Mouse (Mus musculus) testis, postnatal 10 days (tissue): Measurements from ENCODE around the gene Tmem51.
A peak's percentile ranks its signal among the peaks of the same experiment; 100 is the strongest.

Source experiments
- DNase-seq: peaks from one replicate; pipeline ENCODE4 v3.0.0; 2021; ENCODE audit warnings: low spot score

Tmem51 gene

GRCm38 (mm10) chr4:142084131-142084899 is at the start of gene Tmem51:
Gene Tmem51, minus strand, starts transcription at chr4:142084304.
- DNase-seq = peak; percentile 64

DNA sequence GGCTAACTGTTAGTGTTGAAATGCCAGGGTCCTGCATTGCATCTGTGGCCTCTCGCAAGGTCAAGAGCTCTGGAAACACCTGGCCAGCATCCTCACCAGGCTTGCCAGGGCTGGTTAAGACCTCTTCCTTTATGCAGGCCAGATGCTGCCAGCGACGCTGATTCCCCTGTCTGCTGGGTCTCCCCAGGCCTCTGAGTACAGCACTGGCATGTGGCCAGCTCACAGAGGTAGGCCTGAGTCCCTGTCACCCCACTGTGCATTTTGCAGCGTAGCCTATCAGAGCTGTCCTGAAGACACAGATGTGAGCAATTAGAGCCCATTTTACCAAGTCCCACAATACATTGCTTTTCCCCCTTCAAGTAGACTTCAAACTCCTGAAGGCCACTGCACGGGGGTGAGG is 46.1 kb upstream of the Tmem51 start:
- no peak for DNase-seq

- no peak for DNase-seq
These were observed 43.2 kb upstream of the Tmem51 start for GRCm38 (mm10) chr4:142127275-142127788.

DNA sequence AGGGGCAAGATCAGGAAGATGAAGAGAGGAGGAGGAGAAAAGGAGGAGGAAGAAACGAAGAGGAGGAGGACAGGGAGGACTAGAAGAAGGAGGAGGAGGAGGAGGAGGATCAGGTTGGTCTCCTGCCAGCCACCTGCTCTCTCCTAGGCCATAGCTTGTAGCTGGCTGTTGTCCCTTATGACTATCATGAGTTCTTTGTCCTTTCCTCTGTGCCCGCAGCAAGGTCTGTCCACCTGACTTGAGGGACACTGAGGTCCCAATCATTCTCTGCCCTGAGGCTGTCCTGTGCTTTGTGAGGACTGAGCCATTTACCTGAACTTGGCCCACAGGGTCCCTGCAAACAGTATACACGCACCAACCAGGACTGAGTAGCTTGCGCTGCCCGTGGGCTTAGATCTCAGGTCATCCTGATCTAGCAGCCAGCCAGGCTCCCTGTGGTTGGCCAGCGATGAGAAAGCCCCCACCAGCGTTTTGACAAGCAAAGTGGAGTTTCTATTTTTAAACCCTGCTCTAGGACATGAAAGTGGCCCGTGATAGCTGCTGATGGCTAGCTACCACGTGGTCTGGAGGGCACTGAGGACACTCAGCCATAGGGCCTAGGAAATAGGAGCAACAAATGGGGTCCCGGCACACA is 42.7 kb upstream of the Tmem51 start:
- no peak for DNase-seq

GRCm38 (mm10) chr4:142121164-142121563 is 37.1 kb upstream of the Tmem51 start:
- no peak for DNase-seq

DNA sequence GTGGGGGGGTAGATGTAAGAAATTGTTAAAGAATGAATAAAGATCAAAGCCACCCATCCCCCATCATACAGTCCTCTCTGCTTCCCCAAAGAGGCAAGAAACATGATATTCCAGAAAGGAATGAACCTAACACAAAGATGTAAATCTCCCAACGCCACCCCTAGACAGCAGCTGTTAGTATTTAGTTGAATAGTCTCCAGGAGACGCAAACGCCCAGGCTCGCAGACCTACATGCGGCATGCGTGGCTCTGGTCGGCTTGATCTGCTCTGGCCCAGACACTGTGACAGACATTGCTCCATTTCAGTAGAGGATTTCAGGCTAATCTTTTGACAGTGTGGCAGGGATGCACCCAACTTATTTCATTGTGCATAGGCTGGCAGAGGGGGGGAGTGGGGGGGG is 34.4 kb upstream of the Tmem51 start:
- no peak for DNase-seq

DNA sequence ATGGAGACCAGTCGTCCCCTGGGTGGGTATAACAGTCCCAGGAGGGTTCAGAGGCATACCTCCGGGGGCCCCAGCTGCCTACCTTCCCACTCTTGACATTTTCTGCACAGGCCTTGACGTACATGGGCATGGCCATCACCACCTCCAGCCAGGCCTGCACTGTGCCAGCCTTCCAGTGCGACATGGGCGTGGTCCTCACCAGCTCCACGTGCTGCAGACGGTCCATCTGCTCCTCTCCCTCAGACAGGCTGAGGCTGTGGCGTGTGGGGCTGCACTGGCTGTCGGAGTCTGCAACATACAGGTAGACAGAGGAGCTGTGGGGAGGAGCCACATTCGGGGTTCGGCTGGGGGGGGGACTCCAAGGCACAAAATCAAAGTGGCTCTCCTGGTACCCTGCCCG is 33.9 kb upstream of the Tmem51 start:
- DNase-seq = no peak

- DNase-seq = peak; percentile 60
These were observed 29.2 kb upstream of the Tmem51 start for GRCm38 (mm10) chr4:142113306-142113705.

GRCm38 (mm10) chr4:142103081-142103671 is 19.1 kb upstream of the Tmem51 start:
- no peak for DNase-seq

DNA sequence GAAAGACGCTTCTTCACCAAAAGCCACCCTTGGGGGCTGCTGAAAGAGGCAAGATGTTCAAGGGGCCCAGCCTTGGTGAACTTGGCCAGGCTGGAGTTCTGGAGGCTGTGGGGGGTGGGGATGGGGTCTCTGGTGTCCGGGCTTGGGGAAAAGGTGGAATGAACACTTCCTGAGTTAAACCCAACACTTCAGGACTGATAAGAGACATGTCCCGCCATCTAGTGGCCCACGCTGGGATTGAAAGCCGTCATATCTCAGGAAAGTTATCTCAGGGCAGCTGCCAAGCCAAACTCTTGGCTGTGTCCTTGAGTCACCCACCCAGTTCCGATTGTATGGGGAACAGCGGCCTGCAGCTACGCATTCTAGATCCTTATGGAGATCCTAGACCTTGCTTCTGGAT is 14.2 kb upstream of the Tmem51 start:
- DNase-seq = peak; percentile 87

DNA sequence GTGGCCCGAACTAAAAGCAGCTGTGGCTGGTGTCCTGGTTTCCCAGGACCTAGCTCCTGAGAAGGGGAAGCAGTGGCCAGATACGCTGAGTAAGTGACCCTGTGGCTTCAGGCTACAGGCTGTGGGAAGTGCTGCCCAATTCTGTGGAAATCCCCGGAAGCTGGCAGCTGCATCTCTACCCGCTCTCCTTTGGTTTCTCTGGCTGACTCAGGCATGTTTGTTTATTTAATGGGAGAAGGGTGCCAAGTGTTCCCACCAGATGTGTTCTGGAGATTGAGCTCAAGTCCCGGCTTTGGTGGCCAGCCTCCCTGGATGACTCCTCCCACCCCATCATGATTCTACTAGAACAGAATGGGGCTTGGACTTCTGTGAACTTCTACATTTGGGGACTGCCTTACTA is 13.8 kb upstream of the Tmem51 start:
- peak; percentile 51 for DNase-seq

DNA sequence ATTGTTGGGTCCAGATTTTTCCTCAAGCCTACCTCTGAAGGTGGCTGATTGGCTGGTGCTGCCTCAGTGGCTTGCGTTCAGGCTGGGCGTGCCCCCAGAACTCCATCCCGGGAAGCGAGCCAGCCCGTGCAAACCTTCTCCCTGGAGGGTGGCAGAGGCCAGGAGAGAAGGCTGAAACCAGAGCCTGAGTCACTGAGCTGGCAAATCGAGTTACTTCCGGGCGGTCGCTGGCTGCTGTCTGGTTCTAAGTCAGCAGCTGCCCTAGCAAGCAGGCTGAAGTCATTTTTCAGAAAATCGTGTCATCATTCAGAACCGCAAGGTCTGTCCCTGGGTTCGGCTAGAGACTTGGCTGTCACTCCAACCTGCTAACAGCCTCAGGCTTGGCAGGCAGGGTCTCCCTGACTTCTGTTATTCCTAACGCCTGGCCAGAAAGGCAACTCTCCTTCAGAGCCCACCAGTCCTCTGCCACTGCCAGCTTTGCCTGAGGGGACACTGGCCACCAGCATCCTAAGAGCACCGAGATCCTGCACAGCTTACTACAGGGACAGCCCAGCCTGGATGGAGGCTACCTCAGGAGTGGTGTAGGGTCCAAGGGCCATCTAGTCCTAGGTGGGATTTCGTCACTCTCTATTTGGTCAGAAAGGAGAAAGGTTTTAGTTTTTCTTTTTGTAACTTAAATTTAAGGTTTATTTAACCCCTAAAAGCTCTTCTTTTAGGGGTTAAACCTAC is 11.6 kb upstream of the Tmem51 start:
- DNase-seq = peak; percentile 72

GRCm38 (mm10) chr4:142094386-142094785 is 10.3 kb upstream of the Tmem51 start:
- DNase-seq = no peak

GRCm38 (mm10) chr4:142091100-142091499 is 7.0 kb upstream of the Tmem51 start:
- DNase-seq = no peak

GRCm38 (mm10) chr4:142089966-142090365 is 5.9 kb upstream of the Tmem51 start:
- DNase-seq = no peak

DNA sequence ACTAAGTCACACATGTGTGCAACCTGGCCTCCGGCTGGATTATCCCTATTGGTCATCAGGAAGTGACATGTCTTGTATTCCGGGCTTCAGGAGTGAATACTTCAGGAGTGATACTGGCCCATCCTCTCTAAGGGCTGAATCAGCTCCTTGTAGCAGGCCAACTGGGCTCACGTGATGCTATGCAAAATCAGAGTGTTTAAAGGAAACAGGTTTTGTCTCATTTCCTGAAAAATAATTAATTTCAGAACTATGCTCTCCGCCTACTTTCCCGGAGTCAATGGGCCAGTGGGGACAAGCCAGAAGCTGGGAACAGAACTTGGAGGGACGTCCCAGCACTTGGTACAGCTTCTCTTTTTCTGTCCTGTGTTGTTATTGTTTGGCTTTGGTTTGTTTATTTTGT is 4.7 kb upstream of the Tmem51 start:
- no peak for DNase-seq

DNA sequence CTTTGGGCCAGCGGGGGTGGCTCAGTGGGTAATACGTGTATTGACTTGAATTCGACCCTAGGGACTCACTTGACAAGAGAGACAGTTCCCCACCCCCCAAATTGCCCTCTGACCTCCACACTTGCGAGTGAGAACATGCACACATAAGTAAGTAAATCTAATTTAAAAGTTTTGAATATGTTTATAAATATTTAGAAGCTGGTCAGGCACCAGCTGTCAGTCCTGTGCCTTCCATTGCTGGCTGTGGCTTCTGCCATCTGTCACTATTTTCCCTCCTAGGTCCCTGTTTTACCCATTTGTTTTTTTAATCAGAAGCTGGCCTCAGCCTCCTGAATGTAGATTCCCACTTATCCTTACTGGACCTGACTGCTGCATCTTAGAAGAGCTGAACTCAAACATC is 4.3 kb upstream of the Tmem51 start:
- no peak for DNase-seq

DNA sequence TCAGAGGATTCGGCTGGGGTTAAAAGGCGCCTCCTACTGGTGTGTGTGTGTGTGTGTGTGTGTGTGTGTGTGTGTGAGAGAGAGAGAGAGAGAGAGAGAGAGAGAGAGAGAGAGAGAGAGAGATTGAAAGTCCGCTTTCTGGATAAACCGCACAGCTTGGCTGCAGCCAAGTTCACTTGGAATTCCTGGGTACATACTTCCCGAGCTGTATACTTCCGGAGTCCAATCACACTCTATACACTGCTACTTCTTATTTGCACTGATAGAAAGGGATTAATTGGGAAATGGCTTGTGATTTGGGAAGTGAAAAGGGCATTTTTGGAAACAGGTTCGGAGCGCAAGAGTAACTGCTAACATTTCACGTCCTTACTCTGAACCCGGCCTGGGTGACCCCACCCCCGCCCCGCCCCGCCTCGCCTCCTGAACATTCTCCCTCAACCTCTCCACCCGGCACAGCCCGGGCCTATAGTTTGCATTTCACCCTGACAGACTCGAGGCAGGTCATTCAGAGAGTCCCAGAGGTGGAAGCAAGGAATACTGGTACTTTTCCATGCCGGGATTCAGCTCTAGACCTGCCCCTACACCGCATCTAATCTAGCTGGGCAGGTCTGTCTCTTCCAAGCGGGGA is 946 bp upstream of the Tmem51 start:
- no peak for DNase-seq

DNA sequence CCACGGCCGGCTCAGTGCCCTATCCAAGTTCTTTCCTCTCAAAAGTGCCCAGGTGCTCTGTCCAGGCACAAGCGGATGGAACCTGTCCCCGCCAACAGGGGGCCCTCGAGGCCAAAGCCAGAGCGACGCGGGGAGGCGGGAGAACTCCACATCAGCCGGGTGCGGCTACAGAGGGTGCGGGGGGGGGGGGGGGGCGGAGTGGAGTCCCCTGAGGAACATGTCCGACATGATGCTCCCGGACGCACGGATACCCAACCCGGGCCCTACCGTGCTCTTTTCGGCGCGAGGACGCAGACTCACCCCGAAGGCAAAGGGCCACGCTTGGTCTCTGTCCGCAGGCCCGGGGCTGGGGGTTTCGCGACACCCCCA is 358 bp downstream of the Tmem51 start:
- peak; percentile 83 for DNase-seq

- no peak for DNase-seq
These were observed 911 bp downstream of the Tmem51 start for GRCm38 (mm10) chr4:142083193-142083592.

DNA sequence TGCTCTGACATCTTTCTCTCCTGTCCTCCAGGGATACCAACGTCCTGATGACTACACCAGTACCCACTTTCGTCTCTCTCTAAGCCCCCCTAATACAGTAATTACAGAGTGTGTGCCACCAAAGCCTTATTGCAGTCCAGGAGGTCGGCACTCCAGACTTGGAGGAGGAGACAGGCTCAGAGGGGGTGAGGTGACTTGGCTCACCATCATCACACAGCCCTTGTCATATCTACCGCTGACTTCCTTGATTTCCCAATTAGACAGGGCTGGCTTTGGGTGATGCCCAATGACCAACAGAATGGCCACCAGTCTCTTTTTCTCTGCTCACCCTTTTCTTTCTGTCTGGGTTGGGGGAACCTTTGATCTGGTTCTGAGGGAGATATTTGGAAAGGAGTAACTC is 1.4 kb downstream of the Tmem51 start:
- no peak for DNase-seq

DNA sequence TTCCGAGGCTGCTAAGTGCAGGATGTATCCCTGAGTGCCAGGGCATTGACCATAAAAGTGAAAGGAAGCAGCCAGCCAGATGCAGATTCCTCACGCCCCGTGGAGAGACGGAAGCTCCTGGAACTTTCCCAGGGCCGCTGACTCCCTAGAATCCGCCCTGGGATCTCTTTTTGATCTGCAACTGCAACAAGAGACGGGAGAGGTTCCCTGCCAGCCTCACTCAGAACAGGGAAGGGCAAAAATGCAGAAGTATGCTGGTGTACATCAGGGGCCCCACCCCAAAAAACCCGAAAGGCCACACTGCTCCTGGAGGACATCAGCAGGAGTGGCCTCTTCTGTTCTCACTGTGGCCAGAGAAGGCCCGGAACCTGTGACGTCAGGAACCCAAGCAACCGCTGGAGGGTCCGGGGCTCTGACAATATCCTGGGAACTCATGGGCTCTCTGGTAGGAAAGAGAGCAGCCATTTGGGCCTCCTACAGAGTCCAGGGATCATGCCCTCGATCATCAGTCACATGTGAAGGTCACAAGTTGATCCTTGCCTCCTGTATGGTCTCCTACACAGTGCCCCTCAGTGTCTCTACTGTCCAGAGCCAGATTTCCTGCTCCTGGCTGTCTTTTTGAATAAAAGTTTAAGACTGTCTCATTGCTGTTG is 2.3 kb downstream of the Tmem51 start:
- no peak for DNase-seq
